Mouse (Mus musculus) retina, adult 2 months (tissue): ENCODE data around the gene Smco1.
"Not testable (repeated sequence)": the region's sequence is repeated elsewhere in the genome, so short reads cannot be mapped to it uniquely, and the experiment has no call there.

Source experiments
- DNase-seq: peaks from one replicate; pipeline ENCODE4 v3.0.0-alpha.2; 2012; ENCODE audit warnings: low read depth, low spot score

Smco1 gene

GRCm38 (mm10) chr16:32271291-32271690, at the start of gene Smco1:
TSS of gene Smco1 (plus strand) at chr16:32271468.
- DNase-seq: no peak

- no peak for DNase-seq
Observed at GRCm38 (mm10) chr16:32221803-32222202, 49.5 kb upstream of the Smco1 start.

GRCm38 (mm10) chr16:32222399-32222798, 48.9 kb upstream of the Smco1 start:
- no peak for DNase-seq

- DNase-seq: not testable (repeated sequence)
Observed at GRCm38 (mm10) chr16:32232050-32232449, 39.2 kb upstream of the Smco1 start.

- DNase-seq: no peak
Observed at GRCm38 (mm10) chr16:32237930-32238680, 33.2 kb upstream of the Smco1 start.

GRCm38 (mm10) chr16:32239428-32240312, 31.6 kb upstream of the Smco1 start:
- DNase-seq: no peak

GRCm38 (mm10) chr16:32243901-32244300, 27.4 kb upstream of the Smco1 start:
- no peak for DNase-seq

- DNase-seq: no peak
Observed at GRCm38 (mm10) chr16:32246351-32246791, 24.9 kb upstream of the Smco1 start.

GRCm38 (mm10) chr16:32246952-32247370, 24.3 kb upstream of the Smco1 start, which contains the start of the genes Fbxo45 and Wdr53:
TSS of gene Fbxo45 (minus strand) at chr16:32247158.
TSS of gene Wdr53 (plus strand) at chr16:32247227.
- DNase-seq: peak; percentile 88

- DNase-seq: not testable (repeated sequence)
Observed at GRCm38 (mm10) chr16:32264225-32264624, 7.0 kb upstream of the Smco1 start.

- DNase-seq: no peak
Observed at GRCm38 (mm10) chr16:32273338-32273737, 2.1 kb downstream of the Smco1 start.

GRCm38 (mm10) chr16:32275041-32275440, 3.8 kb downstream of the Smco1 start:
- no peak for DNase-seq

GRCm38 (mm10) chr16:32275830-32276229, 4.6 kb downstream of the Smco1 start:
- DNase-seq: no peak

GRCm38 (mm10) chr16:32277308-32278256, 6.3 kb downstream of the Smco1 start, which contains the start of gene Rnf168:
TSS of gene Rnf168 (plus strand) at chr16:32277459.
- peak; percentile 68 for DNase-seq

GRCm38 (mm10) chr16:32278396-32278795, 7.1 kb downstream of the Smco1 start:
- DNase-seq: no peak

- no peak for DNase-seq
Observed at GRCm38 (mm10) chr16:32280211-32280610, 8.9 kb downstream of the Smco1 start.

- no peak for DNase-seq
Observed at GRCm38 (mm10) chr16:32282608-32283007, 11.3 kb downstream of the Smco1 start.

GRCm38 (mm10) chr16:32291821-32292220, 20.6 kb downstream of the Smco1 start:
- DNase-seq: no peak

GRCm38 (mm10) chr16:32299617-32300016, 28.3 kb downstream of the Smco1 start:
- DNase-seq: not testable (repeated sequence)

GRCm38 (mm10) chr16:32303046-32303445, 31.8 kb downstream of the Smco1 start:
- DNase-seq: no peak

GRCm38 (mm10) chr16:32303886-32304285, 32.6 kb downstream of the Smco1 start:
- no peak for DNase-seq
